Mouse (Mus musculus) CH12.LX (cell line): ENCODE results near the gene Smarca2. TPM values are rescaled to one million over a fixed set of nuclear protein-coding genes. Genes with fewer than 3 reads are reported as not detected.

ENCODE experiments used
- DNase-seq: peaks from one replicate; pipeline ENCODE4 v3.0.0-alpha.2; 2013; ENCODE audit errors: extremely low read depth
- H3K27ac ChIP-seq: 2 replicates; pipeline ENCODE4 v1.5.1; 2012; ENCODE audit warnings: low read depth, mild to moderate bottlenecking, control low read depth, moderate library complexity; ENCODE audit not compliant: insufficient read depth
- H3K27me3 ChIP-seq: replicated peaks from 2 replicates; pipeline ENCODE3; 2012; ENCODE audit warnings: inconsistent platforms
- H3K36me3 ChIP-seq, 2 experiments: replicated peaks in 1 of 2; 2 replicates each; pipeline versions ENCODE3 to v1.6.1; 2012; ENCODE audit warnings: inconsistent platforms in 1 of 2, low read length in 1 of 2, mild to moderate bottlenecking in 1 of 2, mixed read lengths in 1 of 2, moderate library complexity in 1 of 2; ENCODE audit not compliant: control insufficient read depth in 1 of 2, insufficient read depth in 1 of 2
- H3K4me1 ChIP-seq, 2 experiments: 2 replicates each; pipeline ENCODE4 v1.6.1; 2012; ENCODE audit warnings: inconsistent platforms in 1 of 2, moderate library complexity in 1 of 2; ENCODE audit not compliant: insufficient read depth in 2 of 2, control insufficient read depth in 1 of 2
- H3K4me2 ChIP-seq: 2 replicates; pipeline ENCODE4 v1.6.1; 2012; ENCODE audit warnings: low read depth, mild to moderate bottlenecking, control low read depth; ENCODE audit not compliant: poor library complexity, insufficient read depth, severe bottlenecking
- H3K4me3 ChIP-seq, 3 experiments: fragments of 150-350 bp in 1 of 3; sonication (generic) in 1 of 3; replicated peaks in 1 of 3; 2 replicates each; pipeline versions ENCODE3 to v1.5.1; 2011 to 2012; ENCODE audit warnings: low read depth in 2 of 3, low read length in 2 of 3, mild to moderate bottlenecking in 2 of 3, moderate library complexity in 2 of 3, control low read depth in 1 of 3, improper control_type of control experiment in 1 of 3, inconsistent platforms in 1 of 3, mixed read lengths in 1 of 3; ENCODE audit not compliant: poor library complexity in 1 of 3
- H3K79me2 ChIP-seq: replicated peaks from 2 replicates; pipeline ENCODE4 v1.6.1; 2012; ENCODE audit warnings: mild to moderate bottlenecking, moderate library complexity; ENCODE audit not compliant: control insufficient read depth, poor library complexity, insufficient read depth, severe bottlenecking; ENCODE audit errors: extremely low read depth
- H3K9ac ChIP-seq: 2 replicates; pipeline ENCODE4 v1.6.1; 2012; ENCODE audit warnings: low read depth, mild to moderate bottlenecking, control low read depth, moderate library complexity; ENCODE audit not compliant: insufficient read depth
- H3K9me3 ChIP-seq: replicated peaks from 2 replicates; pipeline ENCODE3; 2012; ENCODE audit warnings: low read length, inconsistent platforms, mixed read lengths
- BHLHE40 ChIP-seq: IDR thresholded peaks from 2 replicates; pipeline ENCODE4 v1.6.1; 2011; ENCODE audit warnings: mild to moderate bottlenecking, low read depth, low read length, improper control_type of control experiment
- CHD1 ChIP-seq: IDR thresholded peaks from 2 replicates; pipeline ENCODE4 v1.6.1; 2012; ENCODE audit warnings: low read depth, low read length, improper control_type of control experiment, inconsistent platforms
- CTCF ChIP-seq, 2 experiments: IDR thresholded peaks in 1 of 2; conservative IDR thresholded peaks in 1 of 2; 2 replicates each; pipeline ENCODE4 v1.5.1; 2011 to 2012; ENCODE audit warnings: low read depth in 2 of 2, low read length in 2 of 2, improper control_type of control experiment in 1 of 2, inconsistent platforms in 1 of 2, mild to moderate bottlenecking in 1 of 2, moderate library complexity in 1 of 2
- E2F4 ChIP-seq: IDR thresholded peaks from 2 replicates; pipeline ENCODE4 v1.6.1; 2011; ENCODE audit warnings: low read depth, low read length, improper control_type of control experiment; ENCODE audit not compliant: insufficient replicate concordance
- ELF1 ChIP-seq: IDR thresholded peaks from 2 replicates; pipeline ENCODE4 v1.6.1; 2014; ENCODE audit warnings: low read depth, mild to moderate bottlenecking, inconsistent platforms, low read length, improper control_type of control experiment
- EP300 ChIP-seq: IDR thresholded peaks from 2 replicates; pipeline ENCODE4 v1.6.1; 2011; ENCODE audit warnings: low read length, improper control_type of control experiment
- HCFC1 ChIP-seq: IDR thresholded peaks from 2 replicates; pipeline ENCODE4 v1.6.1; 2012; ENCODE audit warnings: low read depth, mild to moderate bottlenecking, inconsistent platforms, low read length, improper control_type of control experiment
- KAT2A ChIP-seq: IDR thresholded peaks from 2 replicates; pipeline ENCODE4 v1.6.1; 2012; ENCODE audit warnings: low read length, improper control_type of control experiment, inconsistent platforms; ENCODE audit not compliant: insufficient replicate concordance
- MEF2A ChIP-seq: IDR thresholded peaks from 2 replicates; pipeline ENCODE4 v1.6.1; 2014; ENCODE audit warnings: low read depth, mild to moderate bottlenecking, inconsistent platforms, low read length, improper control_type of control experiment, borderline replicate concordance
- MXI1 ChIP-seq: IDR thresholded peaks from 2 replicates; pipeline ENCODE4 v1.6.1; 2011; ENCODE audit warnings: mild to moderate bottlenecking, low read depth, low read length, improper control_type of control experiment
- MYC ChIP-seq: IDR thresholded peaks from 2 replicates; pipeline ENCODE4 v1.6.1; 2011; ENCODE audit warnings: low read depth, mild to moderate bottlenecking, improper control_type of control experiment, low read length
- POLR2AphosphoS2 ChIP-seq: IDR thresholded peaks from 2 replicates; pipeline ENCODE4 v1.6.1; 2011; ENCODE audit warnings: low read depth, low read length, improper control_type of control experiment
- SIN3A ChIP-seq: IDR thresholded peaks from 2 replicates; pipeline ENCODE4 v1.6.1; 2012; ENCODE audit warnings: low read length, improper control_type of control experiment, inconsistent platforms
- SMC3 ChIP-seq: IDR thresholded peaks from 2 replicates; pipeline ENCODE4 v1.6.1; 2011; ENCODE audit warnings: low read depth, low read length, improper control_type of control experiment
- TBP ChIP-seq: conservative IDR thresholded peaks from 2 replicates; pipeline ENCODE4 v1.6.1; 2011; ENCODE audit warnings: low read depth, low read length, improper control_type of control experiment
- TCF12 ChIP-seq: IDR thresholded peaks from 2 replicates; pipeline ENCODE4 v1.6.1; 2014; ENCODE audit warnings: low read depth, mild to moderate bottlenecking, inconsistent platforms, low read length, improper control_type of control experiment
- UBTF ChIP-seq: IDR thresholded peaks from 2 replicates; pipeline ENCODE4 v1.6.1; 2012; ENCODE audit warnings: low read depth, mild to moderate bottlenecking, inconsistent platforms, low read length, improper control_type of control experiment, moderate library complexity
- ZC3H11A ChIP-seq: IDR thresholded peaks from 2 replicates; pipeline ENCODE4 v1.6.1; 2012; ENCODE audit warnings: low read depth, mild to moderate bottlenecking, inconsistent platforms, low read length, improper control_type of control experiment
- ZMIZ1 ChIP-seq: IDR thresholded peaks from 2 replicates; pipeline ENCODE4 v1.6.1; 2012; ENCODE audit warnings: low read depth, mild to moderate bottlenecking, inconsistent platforms, low read length, improper control_type of control experiment
- dilution Hi-C: fragments of 300-500 bp; cut with MboI; formaldehyde crosslinking; loops from 2 replicates; pipeline ENCODE4 v1.14.3; 2020; ENCODE audit warnings: low sequenced_read_pairs; ENCODE audit not compliant: extremely low pct_unique_long_range_greater_than_20kb, extremely low pct_ligation_motif_present
- in situ Hi-C: fragments of 300-500 bp; cut with MboI; formaldehyde crosslinking; loops from 3 replicates; pipeline ENCODE4 v1.14.3; 2019; ENCODE audit warnings: low sequenced_read_pairs, low pct_ligation_motif_present, low pct_unique_long_range_greater_than_20kb, mixed read lengths
- polyA plus RNA-seq: library from polyadenylated mRNA; unstranded; fragments of >175 nt; gene quantifications from 2 replicates; pipeline ENCODE4 v1.2.1, GENCODE M21; 2012; ENCODE audit warnings: low read depth; ENCODE audit not compliant: insufficient read length
- total RNA-seq, 2 experiments: library from RNA; depleted of rRNA; stranded (reverse); fragments of 300-350 nt in 1 of 2; fragments of >200 nt in 1 of 2; gene quantifications; 2 replicates each; pipeline ENCODE4 v1.2.3; 2012 to 2014

The Smarca2 gene
- total and polyA plus RNA-seq, 3 experiments, result 19.4 to 47.1 (median 21.8) TPM

GRCm38 (mm10) chr19:26640556-26640955 lies 35.7 kb downstream of the Smarca2 start:
- dilution Hi-C loops, result no loop called here
- in situ Hi-C loops, result no loop called here

GRCm38 (mm10) chr19:26641269-26641668 lies 36.4 kb downstream of the Smarca2 start:
- Histone ChIP-seq H3K27me3 (no peaks in the 10 kb centered on the region), H3K4me2 (no peak overlapping the region), H3K36me3 (peaks cover 11 to 53% of the 10 kb centered on the region in 2 experiments), H3K9ac (no peak overlapping the region), H3K4me1 (peaks cover 22 to 53% of the 10 kb centered on the region in 2 experiments), H3K9me3 (no peaks in the 10 kb centered on the region), H3K79me2 (no peaks in the 10 kb centered on the region), H3K4me3 (no peak overlapping the region), H3K27ac (no peak overlapping the region)
- DNase-seq, result no peak
- dilution Hi-C loops (no loop called here), in situ Hi-C loops (no loop called here)
- TF ChIP-seq SMC3, result no peak
- TF ChIP-seq BHLHE40, result peak; percentile 63

More at GRCm38 (mm10) chr19:26640556-26640955, 35.7 kb downstream of the Smarca2 start:
- no peak overlapping the region for H3K27ac ChIP-seq
- DNase-seq, result no peak
- H3K27me3 ChIP-seq, result no peaks in the 10 kb centered on the region
- H3K4me1 ChIP-seq, result peaks cover 22 to 48% of the 10 kb centered on the region in 2 experiments
- no peak overlapping the region for H3K4me2 ChIP-seq
- H3K36me3 ChIP-seq, result peaks cover 14 to 58% of the 10 kb centered on the region in 2 experiments
- no peaks in the 10 kb centered on the region for H3K79me2 ChIP-seq
- no peak overlapping the region for H3K9ac ChIP-seq
- H3K4me3 ChIP-seq, result no peak overlapping the region
- TF ChIP-seq SIN3A (no peak), ELF1 (no peak), POLR2AphosphoS2 (no peak), MEF2A (no peak), EP300 (no peak), CHD1 (no peak), ZMIZ1 (no peak), MXI1 (no peak), KAT2A (no peak), E2F4 (no peak), TCF12 (no peak), CTCF (conservative IDR thresholded peaks at IDR 0.05 in 1 of 2, IDR thresholded peaks at IDR 0.05 in 1 of 2; ENCODE audit: low read depth in 2 of 2, low read length in 2 of 2) (no peak), UBTF (no peak), HCFC1 (no peak), TBP (no peak), ZC3H11A (no peak), MYC (no peak)
- no peaks in the 10 kb centered on the region for H3K9me3 ChIP-seq
